Mouse (Mus musculus) adrenal gland, postnatal 25 days (tissue): ENCODE data around the gene Gm5415. TPM values are rescaled to one million over a fixed set of nuclear protein-coding genes. Genes with fewer than 3 reads are reported as not detected.
"Not testable (repeated sequence)": the region's sequence is repeated elsewhere in the genome, so short reads cannot be mapped to it uniquely, and the experiment has no call there.

Source experiments
- DNase-seq: peaks from one replicate; pipeline ENCODE4 v3.0.0; 2021; ENCODE audit warnings: mixed read lengths
- long read RNA-seq: library from polyadenylated mRNA; stranded (forward); transcript quantifications from one replicate; pipeline ENCODE4 v2.0.0, GENCODE M21; 2021
- total RNA-seq: library from RNA; stranded (reverse); gene quantifications from 2 replicates; pipeline ENCODE4 v1.2.3, GENCODE M21; 2021

Gene Gm5415
- total RNA-seq, result not detected in 2 replicates
- long read RNA-seq, result 0 reads

DNA sequence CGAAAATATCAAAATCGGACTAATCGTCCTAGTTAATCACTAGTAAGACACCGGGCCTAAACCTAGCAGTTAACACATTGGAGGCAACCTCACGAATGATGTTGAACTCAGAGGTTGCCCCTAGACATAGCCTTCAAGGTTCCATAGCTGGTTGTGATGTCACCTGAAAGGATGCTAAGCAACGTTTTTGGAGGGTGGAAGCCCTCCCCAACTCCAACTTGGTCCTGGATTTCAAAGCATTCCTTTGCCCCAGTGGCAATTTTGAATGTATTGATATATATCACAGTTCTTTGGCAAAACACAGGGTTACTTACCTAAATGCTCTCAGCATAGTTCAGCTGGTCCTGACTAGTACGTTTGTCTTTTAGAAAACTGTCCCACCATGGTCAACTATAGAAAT lies at the start of gene Gm5415:
Gene Gm5415 (minus strand): TSS at position 101 of the 400 bp plus-strand sequence.
- not testable (repeated sequence) for DNase-seq

DNA sequence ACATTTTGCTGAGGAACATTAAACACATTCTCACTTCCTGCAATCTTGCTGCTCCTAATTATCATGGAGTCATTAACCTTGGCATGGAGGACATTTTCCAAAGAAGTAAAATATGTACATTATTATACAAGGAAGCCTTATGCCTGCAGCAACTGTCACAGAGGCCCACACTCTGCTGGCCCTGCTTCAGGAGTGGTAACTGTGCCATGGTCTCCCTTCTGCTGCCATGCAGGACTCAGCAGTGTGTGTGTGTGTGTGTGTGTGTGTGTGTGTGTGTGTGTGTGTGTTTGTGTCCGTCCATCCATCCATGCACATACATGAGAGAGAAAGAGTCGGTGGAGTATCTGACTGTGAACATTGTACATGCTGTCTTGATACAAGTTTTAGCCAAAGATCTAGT lies 21.8 kb upstream of the Gm5415 start:
- DNase-seq, result no peak

DNA sequence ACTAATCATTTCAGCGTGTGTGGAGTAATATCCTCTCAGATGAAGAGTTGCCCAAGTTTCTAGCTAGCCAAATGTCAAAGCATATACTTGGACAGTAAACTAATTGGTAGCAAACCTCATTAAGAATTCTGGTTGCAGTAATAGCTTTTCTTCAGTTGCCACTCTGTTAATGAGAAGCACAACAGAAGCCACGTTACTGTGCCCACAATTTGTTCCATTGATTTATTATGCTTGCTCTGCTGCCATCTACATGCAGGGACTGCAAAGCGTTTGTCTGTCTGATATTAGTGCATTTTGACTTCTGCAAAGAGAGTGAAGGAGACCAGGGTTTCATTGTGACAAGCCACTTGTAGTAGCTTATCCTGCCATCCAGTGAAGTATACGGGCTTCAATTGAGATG lies 6.8 kb upstream of the Gm5415 start:
- DNase-seq, result no peak

DNA sequence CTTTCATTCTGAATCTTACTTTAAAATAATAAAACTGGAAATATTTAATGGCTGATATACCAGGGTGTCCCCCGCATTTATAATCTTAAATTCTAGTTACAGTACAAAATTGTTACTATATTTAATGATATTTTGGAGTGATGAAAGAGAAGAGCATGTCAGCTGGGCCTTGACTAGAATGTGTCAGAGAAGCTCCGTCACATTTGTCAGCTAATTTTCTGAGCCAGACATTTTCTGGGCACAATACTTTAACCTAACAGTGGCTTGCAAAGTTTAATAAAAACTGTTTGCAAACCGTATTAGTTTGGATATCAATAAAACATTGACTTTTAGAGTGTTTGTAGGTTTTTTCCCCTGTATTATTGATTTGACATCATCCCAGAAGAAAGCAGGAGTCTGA lies 6.4 kb upstream of the Gm5415 start:
- DNase-seq, result no peak

DNA sequence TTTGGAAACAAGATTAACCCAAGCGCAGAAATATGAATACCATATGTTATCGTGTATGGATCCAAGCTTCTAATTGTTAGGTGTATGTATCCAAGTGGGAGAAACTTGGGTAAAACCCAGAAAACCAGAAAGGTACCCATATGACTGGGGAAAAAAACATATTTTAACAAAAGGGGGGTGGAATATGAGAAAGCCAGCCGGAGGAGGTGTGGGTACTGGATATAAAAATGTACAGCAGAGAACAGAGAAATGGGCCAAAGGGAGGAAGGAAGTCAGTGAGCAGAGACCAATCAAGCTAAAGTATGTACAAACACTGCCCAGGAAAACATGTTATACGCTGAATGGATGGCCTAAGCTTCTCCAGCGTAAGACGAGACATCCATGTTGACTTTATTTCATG lies 43.7 kb downstream of the Gm5415 start:
- DNase-seq, result no peak
